1 mouse cellular context compared by ENCODE assay signal in the genomic region with DNA sequence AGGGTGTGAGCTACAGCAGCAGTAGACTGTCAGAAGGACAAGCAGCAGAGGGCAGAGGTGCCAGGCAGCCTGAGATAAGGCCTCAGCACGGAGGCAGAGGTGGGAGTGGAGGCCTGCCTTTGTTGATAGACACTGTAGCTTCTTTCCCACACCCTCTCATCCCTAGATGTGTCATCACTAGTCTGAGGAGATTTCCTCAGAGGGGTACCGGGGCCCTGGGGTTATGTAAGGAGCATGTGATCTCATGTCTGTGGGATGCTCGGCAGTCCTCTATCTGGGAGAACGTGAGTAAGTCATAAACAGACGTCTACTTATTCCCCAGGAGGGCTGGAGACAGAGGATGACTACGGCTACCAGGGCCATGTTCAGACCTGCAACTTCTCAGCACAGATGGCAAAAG.
TF ChIP-seq lines count a peak whose summit lies in the region.

No protein-coding gene starts in this region.

TF ChIP-seq in MEL, 35 proteins besides CTCF, POLR2A, EP300 and RAD21:
- TF ChIP-seq TAL1 (IDR thresholded peaks at IDR 0.05; ENCODE audit: low read length): peak; percentile 61
- 0 out of 2 replicates have a peak, but pooled peaks have one; percentile 11 for TF ChIP-seq GATA1 (IDR thresholded peaks at IDR 0.05; ENCODE audit: low read depth, low read length)
- no peak for TF ChIP-seq GABPA (IDR thresholded peaks at IDR 0.05; ENCODE audit: low read depth, low read length)
- TF ChIP-seq ZKSCAN1 (IDR thresholded peaks at IDR 0.05; ENCODE audit: low read depth, low read length): no peak
